Mouse (Mus musculus): ENCODE results near the gene Cherp.

DNA sequence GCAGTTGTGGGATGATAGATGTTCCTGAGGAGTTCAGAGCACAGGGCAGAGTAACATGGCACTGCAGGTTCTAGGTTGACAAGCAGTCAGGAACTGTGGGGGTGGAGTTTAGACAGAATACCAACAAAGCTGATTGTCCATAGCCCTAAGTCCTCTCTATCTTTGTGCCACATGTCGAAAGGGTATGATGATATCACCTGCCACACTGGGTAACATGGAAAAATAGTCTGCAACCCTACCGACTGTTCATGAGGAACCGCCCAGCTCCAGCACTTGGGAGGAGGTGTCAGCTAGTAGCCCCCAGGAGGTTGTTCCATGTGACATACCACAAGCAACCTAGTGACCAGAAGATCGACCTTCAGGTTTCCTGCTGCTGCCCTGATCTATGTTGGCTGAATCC is 23.5 kb upstream of the Cherp start:
- TF ChIP-seq CTCF (IDR thresholded peaks at IDR 0.05; ENCODE audit: control insufficient read depth, insufficient read depth, insufficient read length) (no peak), MAX (IDR thresholded peaks at IDR 0.05) (no peak), USF1 (IDR thresholded peaks at IDR 0.05; ENCODE audit: low read depth) (no peak), MYOG (IDR thresholded peaks at IDR 0.05; ENCODE audit: control insufficient read depth, extremely low read depth, insufficient read length) (no peak), MYOD1 (IDR thresholded peaks at IDR 0.05; ENCODE audit: control insufficient read depth, insufficient read length, low read depth) (no peak)
